Mouse (Mus musculus): ENCODE data around the gene Nfatc2ip. TPM values are rescaled to one million over a fixed set of nuclear protein-coding genes. Genes with fewer than 3 reads are reported as not detected.

Gene Nfatc2ip
- total RNA-seq, 4 experiments from 2014 or later: 3.1 to 6.2 (median 3.9) TPM

Small RNAs within 50 kb of the gene (microRNA-seq; reads per million reads assigned to microRNA genes)
- not detected for gene Mir7058

Other genes starting within 250 kb of the Nfatc2ip start
- gene Xpo6, start 196.2 kb downstream of the Nfatc2ip start, total RNA-seq (2022): 10 to 100 TPM; 12.3 to 22.8 (median 18.8) TPM
- 10 to 100 TPM; 73.6 to 99.4 (median 84.5) TPM for gene Sbk1, start 124.1 kb downstream of the Nfatc2ip start, total RNA-seq (2022)
- under 1 TPM in 3 of 4 experiments, not detected in 1; 0.25 to 0.38 (median 0.35) TPM for gene Lat, start 27.2 kb downstream of the Nfatc2ip start, total RNA-seq (2022)
- 10 to 100 TPM; 21.2 to 28.0 (median 23.9) TPM for gene Spns1, start 19.3 kb downstream of the Nfatc2ip start, total RNA-seq (2022)
- 1 to 10 TPM in 1 of 4 experiments, under 1 TPM in 3; 0.19 to 1.4 (median 0.50) TPM for gene Cd19, start 18.2 kb upstream of the Nfatc2ip start, total RNA-seq (2022)
- gene Rabep2, start 32.0 kb upstream of the Nfatc2ip start, total RNA-seq (2022): 1 to 10 TPM; 5.9 to 9.9 (median 6.0) TPM
- gene Atp2a1, start 66.4 kb upstream of the Nfatc2ip start, total RNA-seq (2022): 10 to 100 TPM in 1 of 4 experiments, 1 to 10 TPM in 3; 6.8 to 12.2 (median 8.8) TPM
- gene Sh2b1, start 78.7 kb upstream of the Nfatc2ip start, total RNA-seq (2022): 10 to 100 TPM; 38.6 to 46.6 (median 44.3) TPM
- gene Tufm, start 90.6 kb upstream of the Nfatc2ip start, total RNA-seq (2022): 100 to 1,000 TPM; 288 to 326 (median 304) TPM
- gene Atxn2l, start 106.7 kb upstream of the Nfatc2ip start, total RNA-seq (2022): 10 to 100 TPM; 30.7 to 39.3 (median 35.2) TPM
- gene Eif3c, start 169.7 kb upstream of the Nfatc2ip start, total RNA-seq (2022): 100 to 1,000 TPM; 141 to 155 (median 143) TPM
- 1 to 10 TPM in 2 of 4 experiments, under 1 TPM in 2; 0.44 to 1.9 (median 0.75) TPM for gene Apobr, start 188.2 kb upstream of the Nfatc2ip start, total RNA-seq (2022)
- 10 to 100 TPM; 12.9 to 15.6 (median 14.1) TPM for gene Cln3, start 189.1 kb upstream of the Nfatc2ip start, total RNA-seq (2022)
- gene Il27, start 198.2 kb upstream of the Nfatc2ip start, total RNA-seq (2022): not detected
- gene Nupr1, start 234.1 kb upstream of the Nfatc2ip start, total RNA-seq (2022): 1 to 10 TPM; 3.5 to 5.3 (median 4.7) TPM